Mouse (Mus musculus): ENCODE results near the gene Phf19. TPM values are rescaled to one million over a fixed set of nuclear protein-coding genes. Genes with fewer than 3 reads are reported as not detected.

Gene Phf19
- polyA plus RNA-seq (2014; fragmentation: Illumina TruSeq; extraction: RNeasy Lipid Tissue Mini Kit (QIAGEN cat#74804)), result 0.11 TPM

GRCm38 (mm10) chr2:34913218-34914068 lies at the start of gene Phf19:
TSS of gene Phf19 (minus strand) at chr2:34914026.

GRCm38 (mm10) chr2:34961481-34962036 lies 47.7 kb upstream of the Phf19 start, which contains the start of gene Traf1:
TSS of gene Traf1 (minus strand) at chr2:34961772.

GRCm38 (mm10) chr2:34874816-34875345 lies 38.9 kb downstream of the Phf19 start, which contains the start of gene Psmd5:
TSS of gene Psmd5 (minus strand) at chr2:34874968.

DNA sequence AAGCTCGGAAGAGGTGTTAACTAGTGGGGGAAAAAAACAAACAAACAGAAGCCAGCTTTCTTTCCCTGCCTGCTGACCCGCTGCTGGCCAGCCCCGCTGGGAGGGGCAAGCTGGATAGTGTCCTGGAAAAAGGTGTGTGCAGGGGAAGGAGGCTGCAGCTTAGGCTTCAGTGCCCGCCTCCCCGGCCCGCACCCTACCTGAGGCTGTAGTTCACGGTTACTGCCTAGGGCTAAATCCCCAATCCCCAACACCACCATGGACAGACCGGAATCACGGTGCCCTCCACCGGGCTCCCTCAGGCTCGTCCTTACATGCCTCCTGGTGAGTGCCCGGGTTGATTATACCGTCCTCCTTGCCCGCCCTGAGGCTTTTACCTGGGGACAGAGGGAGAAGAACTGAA lies 39.6 kb downstream of the Phf19 start, which contains the start of gene Cutal:
TSS of gene Cutal (plus strand) at position 126 of the 400 bp plus-strand sequence.

Other genes with a start within 250 kb of the Phf19 start
- gene Gapvd1, start 158.8 kb downstream of the Phf19 start, polyA plus RNA-seq (2014; fragmentation: Illumina TruSeq; extraction: RNeasy Lipid Tissue Mini Kit (QIAGEN cat#74804)), result 67.2 TPM
- 2,007 TPM for gene Hspa5, start 142.1 kb downstream of the Phf19 start, polyA plus RNA-seq (2014; fragmentation: Illumina TruSeq; extraction: RNeasy Lipid Tissue Mini Kit (QIAGEN cat#74804))
- gene Rabepk, start 114.1 kb downstream of the Phf19 start, polyA plus RNA-seq (2014; fragmentation: Illumina TruSeq; extraction: RNeasy Lipid Tissue Mini Kit (QIAGEN cat#74804)), result 7.7 TPM
- 119 TPM for gene Fbxw2, start 87.7 kb downstream of the Phf19 start, polyA plus RNA-seq (2014; fragmentation: Illumina TruSeq; extraction: RNeasy Lipid Tissue Mini Kit (QIAGEN cat#74804))
- gene Gm34653, start 81.0 kb downstream of the Phf19 start, polyA plus RNA-seq (2014; fragmentation: Illumina TruSeq; extraction: RNeasy Lipid Tissue Mini Kit (QIAGEN cat#74804)), result not detected
- 2.4 TPM for gene Cutal, start 39.6 kb downstream of the Phf19 start, polyA plus RNA-seq (2014; fragmentation: Illumina TruSeq; extraction: RNeasy Lipid Tissue Mini Kit (QIAGEN cat#74804))
- gene Psmd5, start 39.1 kb downstream of the Phf19 start, polyA plus RNA-seq (2014; fragmentation: Illumina TruSeq; extraction: RNeasy Lipid Tissue Mini Kit (QIAGEN cat#74804)), result 49.0 TPM
- gene Traf1, start 47.7 kb upstream of the Phf19 start, polyA plus RNA-seq (2014; fragmentation: Illumina TruSeq; extraction: RNeasy Lipid Tissue Mini Kit (QIAGEN cat#74804)), result 0.46 TPM
- gene Hc, start 147.4 kb upstream of the Phf19 start, polyA plus RNA-seq (2014; fragmentation: Illumina TruSeq; extraction: RNeasy Lipid Tissue Mini Kit (QIAGEN cat#74804)), result 2.6 TPM
- 0.68 TPM for gene AI182371, start 187.5 kb upstream of the Phf19 start, polyA plus RNA-seq (2014; fragmentation: Illumina TruSeq; extraction: RNeasy Lipid Tissue Mini Kit (QIAGEN cat#74804))
- 35.7 TPM for gene Cntrl, start 195.5 kb upstream of the Phf19 start, polyA plus RNA-seq (2014; fragmentation: Illumina TruSeq; extraction: RNeasy Lipid Tissue Mini Kit (QIAGEN cat#74804))